Mouse (Mus musculus): ENCODE results near the gene Thsd7b. TPM values are rescaled to one million over a fixed set of nuclear protein-coding genes. Genes with fewer than 3 reads are reported as not detected.
"Not testable (repeated sequence)": the region's sequence is repeated elsewhere in the genome, so short reads cannot be mapped to it uniquely, and the experiment has no call there.

Gene Thsd7b
- total RNA-seq, 2 experiments from 2014 or later: 23.5 to 27.3 TPM

- DNase-seq (ENCODE audit: low spot score in 2 of 2): no peak
These were observed 553.8 kb downstream of the Thsd7b start for GRCm38 (mm10) chr1:129826927-129827326.

GRCm38 (mm10) chr1:129837324-129837723 lies 564.2 kb downstream of the Thsd7b start:
- DNase-seq (ENCODE audit: low spot score in 2 of 2): no peak

GRCm38 (mm10) chr1:129837776-129838175 lies 564.7 kb downstream of the Thsd7b start:
- no peak for DNase-seq (ENCODE audit: low spot score in 2 of 2)

GRCm38 (mm10) chr1:129838486-129838885 lies 565.4 kb downstream of the Thsd7b start:
- no peak for DNase-seq (ENCODE audit: low spot score in 2 of 2)

GRCm38 (mm10) chr1:129843416-129843815 lies 570.3 kb downstream of the Thsd7b start:
- DNase-seq (ENCODE audit: low spot score in 2 of 2): no peak

- DNase-seq (ENCODE audit: low spot score in 2 of 2): no peak
These were observed 577.0 kb downstream of the Thsd7b start for GRCm38 (mm10) chr1:129850007-129850564.

DNA sequence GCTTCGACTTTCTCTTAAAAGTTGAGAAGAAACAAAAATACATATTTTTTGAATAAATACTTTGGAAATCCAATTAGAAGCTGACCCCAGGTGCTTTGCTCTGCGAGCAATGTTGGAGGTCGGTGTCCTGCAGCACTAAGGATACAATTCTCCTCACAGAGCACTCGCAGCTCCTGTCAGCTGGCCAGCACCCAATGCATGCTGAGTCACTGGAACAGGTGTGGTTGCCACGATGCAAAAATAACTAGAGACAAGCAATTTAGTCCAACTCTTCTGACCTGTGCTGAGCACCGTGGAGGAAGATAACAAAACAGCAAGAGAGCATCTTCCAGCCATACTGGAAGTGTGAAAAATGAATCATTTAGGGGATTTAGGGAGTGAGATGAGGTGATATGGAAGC lies 594.6 kb downstream of the Thsd7b start:
- DNase-seq (ENCODE audit: low spot score in 2 of 2): no peak

- DNase-seq (ENCODE audit: low spot score in 2 of 2): peak in 1 of 2 experiments; percentile 16
These were observed 601.3 kb downstream of the Thsd7b start for GRCm38 (mm10) chr1:129874355-129874754.

DNA sequence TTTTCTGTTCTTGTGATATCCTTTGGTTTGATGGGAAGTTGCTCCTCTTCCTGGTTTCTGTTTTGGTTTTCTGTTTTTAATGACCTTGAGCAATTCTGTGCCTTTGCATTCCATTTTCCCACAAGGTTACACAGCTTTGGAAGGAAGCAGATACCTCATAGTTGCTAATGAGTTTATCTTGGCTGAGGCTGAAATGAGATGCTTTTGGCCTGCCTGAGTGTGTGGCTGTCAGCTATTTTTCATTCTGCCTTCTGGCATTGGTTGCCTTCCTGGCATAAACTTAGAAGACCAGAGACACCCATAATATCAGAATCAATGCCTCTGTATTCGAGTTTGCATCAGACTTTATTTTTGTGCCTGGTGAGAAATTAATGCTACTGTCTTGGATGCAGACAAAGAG lies 614.8 kb downstream of the Thsd7b start:
- peak in 1 of 2 experiments; percentile 17 for DNase-seq (ENCODE audit: low spot score in 2 of 2)

DNA sequence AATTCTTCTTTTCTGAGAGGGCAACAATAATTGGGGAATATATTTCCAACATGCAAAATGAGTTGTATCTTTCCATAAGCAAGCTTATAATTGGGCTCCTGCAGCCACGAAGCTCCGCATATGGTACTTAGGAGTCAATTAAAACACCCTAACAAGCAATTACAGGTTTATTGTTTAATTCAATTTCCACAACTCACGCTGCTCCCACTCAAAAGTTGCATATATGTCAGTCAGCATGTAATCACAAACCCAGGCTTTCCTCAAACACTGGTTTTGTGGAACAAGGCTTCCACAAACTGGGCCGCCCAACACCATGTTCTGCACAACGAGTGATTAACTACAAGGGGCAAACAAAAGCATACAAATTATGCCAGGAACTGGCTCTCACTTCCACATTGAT lies 625.0 kb downstream of the Thsd7b start:
- no peak for DNase-seq (ENCODE audit: low spot score in 2 of 2)

DNA sequence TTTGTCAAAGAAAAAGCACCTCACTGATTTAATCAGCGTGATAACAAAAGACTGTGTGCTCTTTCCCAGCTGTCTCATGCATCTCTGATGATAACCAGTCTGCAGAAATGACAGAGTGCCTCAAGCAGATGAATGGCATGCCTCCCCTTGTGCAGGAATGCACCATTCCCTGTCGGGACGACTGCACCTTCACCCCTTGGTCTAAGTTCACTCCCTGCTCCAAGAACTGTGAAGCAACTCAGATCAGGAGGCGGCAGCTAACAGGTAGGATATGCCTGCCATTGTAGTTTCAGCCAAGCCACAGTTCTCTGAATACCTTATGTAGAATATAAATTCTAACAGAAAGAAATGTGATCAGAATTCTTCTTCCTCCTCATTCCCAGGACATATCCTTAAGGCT lies 642.4 kb downstream of the Thsd7b start:
- DNase-seq (ENCODE audit: low spot score in 2 of 2): no peak

DNA sequence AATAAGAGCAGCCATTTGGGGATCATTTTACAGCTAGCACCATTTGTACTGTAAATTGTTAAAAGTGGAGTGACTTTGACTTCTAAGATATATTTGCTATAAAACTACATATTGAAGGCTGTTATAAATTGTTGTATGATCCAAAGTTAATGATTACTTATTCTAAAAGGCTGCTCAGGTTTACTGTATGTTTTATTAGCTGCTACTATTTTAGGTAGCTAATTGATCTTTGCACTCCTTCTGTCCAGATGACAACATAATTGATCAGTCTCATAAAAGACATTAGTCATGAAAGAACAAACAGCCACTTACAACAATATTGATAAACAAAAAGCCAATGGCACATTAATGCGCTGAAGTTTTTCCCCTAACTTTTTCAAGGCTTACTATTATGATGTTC lies 644.5 kb downstream of the Thsd7b start:
- no peak for DNase-seq (ENCODE audit: low spot score in 2 of 2)

- no peak for DNase-seq (ENCODE audit: low spot score in 2 of 2)
These were observed 646.3 kb downstream of the Thsd7b start for GRCm38 (mm10) chr1:129919385-129919784.

DNA sequence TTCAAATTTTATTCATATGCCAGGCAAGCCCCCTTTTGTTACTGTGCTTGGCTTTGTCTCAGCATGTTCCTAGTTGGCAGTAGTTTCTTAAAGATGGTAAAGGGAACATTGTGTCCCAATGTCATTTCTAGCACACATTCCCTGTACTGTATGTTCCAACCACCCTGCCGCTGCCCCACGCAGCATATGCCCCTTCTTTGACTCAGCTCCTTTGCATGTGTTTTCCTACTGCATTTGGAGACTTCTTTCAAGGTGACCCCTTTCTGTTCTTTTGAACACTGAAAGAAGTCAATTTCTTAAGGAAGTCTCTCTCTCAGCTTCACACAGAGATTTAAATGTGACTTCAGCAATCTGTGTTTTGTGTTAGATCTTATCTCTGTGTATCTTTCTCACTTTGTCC lies 657.9 kb downstream of the Thsd7b start:
- DNase-seq (ENCODE audit: low spot score in 2 of 2): no peak

DNA sequence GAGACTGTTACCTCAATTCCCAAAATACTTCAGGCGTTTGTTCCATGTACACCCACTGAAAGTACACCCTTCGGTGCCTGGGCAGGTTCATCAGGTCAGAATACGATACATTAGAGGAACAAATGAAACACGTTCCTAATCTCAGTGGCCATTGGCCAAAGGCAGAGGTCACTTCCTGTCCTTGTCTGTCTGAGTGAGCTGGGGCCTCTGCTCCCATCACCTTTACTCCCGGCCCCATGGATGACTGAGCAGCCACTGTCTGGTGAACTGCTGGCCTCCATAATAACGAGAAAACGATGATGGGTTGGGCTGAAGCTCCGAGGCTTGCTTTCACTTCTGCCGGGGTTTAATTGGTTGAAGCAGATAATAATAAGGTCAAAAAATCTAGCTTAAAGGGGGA lies 670.0 kb downstream of the Thsd7b start:
- DNase-seq (ENCODE audit: low spot score in 2 of 2): no peak

DNA sequence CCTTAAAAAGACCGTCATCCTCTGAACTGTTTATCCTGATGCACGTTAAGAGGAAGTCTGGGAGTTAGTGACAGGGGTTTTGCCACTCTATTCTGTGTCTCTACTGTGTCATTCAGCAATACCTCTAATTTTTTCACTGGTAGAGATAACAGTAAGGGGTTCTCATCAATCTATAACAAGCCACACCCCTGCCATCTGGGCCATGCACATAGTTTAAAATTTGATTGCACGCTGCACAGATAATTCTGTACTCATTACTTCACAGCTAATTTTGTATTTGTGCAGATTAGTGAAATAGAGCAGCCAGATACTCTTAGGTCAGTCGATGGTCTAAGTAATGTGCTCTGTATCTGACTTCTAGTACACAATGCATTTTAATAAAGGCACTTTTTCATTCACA lies 673.9 kb downstream of the Thsd7b start:
- DNase-seq (ENCODE audit: low spot score in 2 of 2): no peak

DNA sequence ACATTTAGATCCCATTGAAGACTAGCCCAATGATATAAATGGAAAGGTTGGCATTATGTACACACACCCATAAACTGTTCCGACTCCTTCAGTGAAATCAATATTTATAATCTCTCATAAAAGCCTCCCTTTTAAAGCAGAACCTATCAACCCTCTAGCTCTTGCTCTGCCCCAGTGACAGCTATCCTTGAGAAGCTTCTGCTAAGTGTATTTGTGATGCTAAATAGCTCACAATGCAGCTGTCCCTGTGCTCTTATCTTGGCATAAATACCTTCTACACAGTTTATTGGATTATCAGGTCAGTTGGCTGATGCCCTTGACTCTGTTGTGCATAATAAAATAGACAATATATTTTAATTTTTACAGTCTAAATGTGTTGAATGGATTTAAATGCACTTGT lies 682.4 kb downstream of the Thsd7b start:
- no peak for DNase-seq (ENCODE audit: low spot score in 2 of 2)

- no peak for DNase-seq (ENCODE audit: low spot score in 2 of 2)
These were observed 683.5 kb downstream of the Thsd7b start for GRCm38 (mm10) chr1:129956625-129957024.

DNA sequence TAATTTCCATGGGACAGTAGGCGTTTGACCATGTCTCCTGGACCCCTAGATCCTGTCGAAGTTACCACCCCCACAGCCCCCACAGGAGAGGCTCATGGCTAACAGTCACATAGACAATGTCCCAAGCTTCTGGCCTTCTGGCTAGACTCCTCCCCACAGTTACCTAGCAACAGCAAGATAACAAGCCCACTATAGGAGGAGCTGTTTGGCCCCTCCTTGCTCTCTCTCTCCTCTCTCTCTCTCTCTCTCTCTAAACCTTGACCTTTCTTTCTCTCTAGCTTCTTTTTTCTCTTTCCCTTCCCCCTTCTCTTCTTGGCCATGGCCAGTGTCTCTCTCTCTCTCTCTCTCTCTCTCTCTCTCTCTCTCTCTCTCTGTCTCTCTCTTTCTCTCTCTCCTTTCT lies 686.2 kb downstream of the Thsd7b start:
- not testable (repeated sequence) for DNase-seq (ENCODE audit: low spot score in 2 of 2)

DNA sequence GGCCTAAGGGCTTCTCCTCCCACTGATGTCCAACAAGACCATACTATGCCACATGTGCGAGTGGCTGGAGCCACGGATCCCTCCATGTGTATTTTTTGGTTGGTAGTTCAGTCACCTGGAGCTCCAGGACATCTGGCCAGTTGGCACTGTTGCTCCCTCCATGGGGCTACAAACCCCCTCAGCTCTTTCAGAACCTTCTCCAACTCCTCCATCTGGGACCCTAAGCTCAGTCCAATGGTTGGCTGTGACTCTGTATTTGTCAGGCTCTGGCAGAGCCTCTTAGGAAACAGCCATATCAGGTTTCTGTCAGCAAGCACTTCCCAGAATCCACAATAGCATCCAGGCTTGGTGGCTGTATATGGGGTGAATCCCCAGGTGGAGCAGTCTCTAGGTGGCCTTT lies 690.1 kb downstream of the Thsd7b start:
- peak; percentile 14 to 75 for DNase-seq (ENCODE audit: low spot score in 2 of 2)

- DNase-seq (ENCODE audit: low spot score in 2 of 2): not testable (repeated sequence)
These were observed 716.1 kb downstream of the Thsd7b start for GRCm38 (mm10) chr1:129989247-129989646.

- DNase-seq (ENCODE audit: low spot score in 2 of 2): no peak
These were observed 717.7 kb downstream of the Thsd7b start for GRCm38 (mm10) chr1:129990821-129991220.

DNA sequence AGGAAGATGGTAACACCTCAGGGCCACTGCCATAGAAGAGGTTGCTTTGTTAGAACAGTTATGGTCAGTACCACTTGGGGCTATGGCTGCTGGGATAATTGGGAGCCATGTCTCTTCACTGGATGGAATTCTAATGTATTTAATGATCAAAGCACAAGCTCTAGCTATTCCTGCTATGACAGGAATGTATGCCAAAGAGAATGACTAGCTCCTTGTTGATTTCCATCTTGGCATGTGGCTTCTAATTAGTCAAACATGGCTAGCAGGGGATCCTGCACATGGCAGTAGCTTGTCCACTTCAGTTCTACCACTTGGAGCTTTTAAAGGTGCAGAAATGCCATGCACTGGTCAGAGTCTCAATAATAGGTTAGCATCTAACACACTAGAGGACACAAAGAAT lies 781.9 kb downstream of the Thsd7b start:
- no peak for DNase-seq (ENCODE audit: low spot score in 2 of 2)

GRCm38 (mm10) chr1:130062105-130062504 lies 789.0 kb downstream of the Thsd7b start:
- DNase-seq (ENCODE audit: low spot score in 2 of 2): no peak

Data from layer of hippocampus, postnatal 14 days (tissue).